Mouse (Mus musculus): ENCODE results near the gene Gm7298. TPM values are rescaled to one million over a fixed set of nuclear protein-coding genes. Genes with fewer than 3 reads are reported as not detected.
"Not testable (repeated sequence)": the region's sequence is repeated elsewhere in the genome, so short reads cannot be mapped to it uniquely, and the experiment has no call there.

Gene Gm7298
- polyA plus RNA-seq (2012; rRNA removed) = not detected in 2 replicates

DNA sequence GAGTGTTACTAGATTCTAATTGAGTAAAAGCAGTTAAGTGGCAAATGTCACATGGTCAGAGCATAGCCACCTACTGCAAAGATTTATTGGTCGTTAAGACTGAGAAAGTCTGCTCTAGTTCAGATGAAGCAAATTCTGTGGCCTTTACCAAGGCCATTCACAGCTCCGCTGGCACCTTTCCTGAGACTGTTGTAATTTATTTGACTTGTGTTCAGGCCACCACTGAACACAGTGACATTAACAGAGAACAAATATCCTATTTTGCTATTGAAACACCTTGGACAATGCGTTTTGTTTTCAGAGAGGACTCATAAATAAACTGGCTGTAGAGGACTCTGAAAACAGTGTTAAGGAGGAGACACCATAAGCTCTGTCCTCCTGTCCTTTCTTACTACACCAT, at the start of gene Gm7298:
TSS of gene Gm7298 (plus strand) at position 301 of the 400 bp plus-strand sequence.
- no peaks in the 10 kb centered on the region for H3K4me1 ChIP-seq (ENCODE audit: control insufficient read depth, insufficient read depth, low read length)
- no peak within 1 kb of the TSS for H3K4me3 ChIP-seq (replicated peaks; ENCODE audit: extremely low read depth, low read depth, low read length)
- WGBS = 66% methylated on average over 3 of the region's 3 CpGs
- no peak for DNase-seq
- TF ChIP-seq POLR2A (IDR thresholded peaks at IDR 0.05; ENCODE audit: borderline replicate concordance, extremely low read depth, low read depth, low read length) (no peak), CTCF (IDR thresholded peaks at IDR 0.05; ENCODE audit: insufficient read depth, low read length) (no peak)

DNA sequence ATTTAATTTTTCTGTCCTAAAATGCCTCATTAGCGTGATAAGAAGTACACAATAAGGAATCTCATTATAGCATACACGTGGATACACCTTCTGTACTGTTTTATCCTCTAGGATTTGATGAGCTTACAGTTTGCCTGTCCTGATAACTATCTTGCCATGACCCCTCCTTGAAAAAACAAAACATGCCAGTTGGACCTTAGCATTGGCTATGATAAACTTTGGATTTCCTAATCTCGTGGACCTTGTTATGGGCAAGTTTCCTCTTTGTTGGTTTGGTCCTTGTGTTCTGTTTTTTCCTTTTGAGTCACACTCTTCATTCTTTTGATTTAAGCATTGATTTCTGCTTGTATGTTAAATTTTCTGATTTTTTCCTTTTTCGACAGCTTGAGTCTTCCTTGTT, 95.3 kb downstream of the Gm7298 start:
- 73% methylated on average over 4 of the region's 4 CpGs for WGBS

DNA sequence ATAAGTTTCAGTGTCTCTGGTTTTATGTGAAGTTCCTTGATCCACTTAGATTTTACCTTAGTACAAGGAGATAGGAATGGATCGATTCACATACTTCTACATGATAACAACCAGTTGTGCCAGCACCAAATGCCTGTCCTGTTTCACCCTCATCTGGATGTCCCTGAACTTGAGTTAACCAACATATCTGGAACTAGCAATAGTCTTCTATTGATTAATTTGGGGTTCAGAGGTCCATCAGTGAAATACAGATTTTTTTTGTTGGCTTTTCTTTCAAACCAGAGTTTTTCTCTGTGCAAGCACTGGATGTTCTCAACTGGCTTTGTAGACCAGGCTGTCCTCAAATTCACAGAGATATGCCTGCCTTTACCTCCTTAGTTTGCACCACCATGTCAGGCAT, 103.6 kb downstream of the Gm7298 start:
- no peak for TF ChIP-seq CTCF (IDR thresholded peaks at IDR 0.05; ENCODE audit: insufficient read depth, low read length)
- no peak for TF ChIP-seq POLR2A (IDR thresholded peaks at IDR 0.05; ENCODE audit: borderline replicate concordance, extremely low read depth, low read depth, low read length)
- WGBS = 98% methylated on average over 1 of the region's 1 CpGs
- H3K4me1 ChIP-seq (ENCODE audit: control insufficient read depth, insufficient read depth, low read length) = no peaks in the 10 kb centered on the region

More for the DNA sequence above, 95.3 kb downstream of the Gm7298 start:
- DNase-seq = no peak
- H3K4me1 ChIP-seq (ENCODE audit: control insufficient read depth, insufficient read depth, low read length) = no peaks in the 10 kb centered on the region
- TF ChIP-seq POLR2A (IDR thresholded peaks at IDR 0.05; ENCODE audit: borderline replicate concordance, extremely low read depth, low read depth, low read length) = no peak
- no peak for TF ChIP-seq CTCF (IDR thresholded peaks at IDR 0.05; ENCODE audit: insufficient read depth, low read length)
- H3K4me3 ChIP-seq (replicated peaks; ENCODE audit: extremely low read depth, low read depth, low read length) = no peak overlapping the region

GRCm38 (mm10) chr6:121838271-121838670, 105.5 kb downstream of the Gm7298 start, which contains the start of gene Mug1:
Mug1 (plus strand) TSS chr6:121838541.
- DNase-seq; H3K4me3 ChIP-seq (replicated peaks; ENCODE audit: extremely low read depth, low read depth, low read length); H3K4me1 ChIP-seq (ENCODE audit: control insufficient read depth, insufficient read depth, low read length): not testable (repeated sequence)
- 71% methylated on average over 4 of the region's 4 CpGs for WGBS

More for the DNA sequence above, 103.6 kb downstream of the Gm7298 start:
- H3K4me3 ChIP-seq (replicated peaks; ENCODE audit: extremely low read depth, low read depth, low read length) = no peak overlapping the region
- DNase-seq = no peak

Other genes with a start within 250 kb of the Gm7298 start
- 0.08 and 0.15 TPM in 2 replicates for gene A2m, start 97.6 kb upstream of the Gm7298 start, polyA plus RNA-seq (2012; rRNA removed)
- gene Mug1, start 105.6 kb downstream of the Gm7298 start, polyA plus RNA-seq (2012; rRNA removed) = 0.16 and 0.39 TPM in 2 replicates

All from lung, adult 2 months (tissue).